Mouse (Mus musculus): ENCODE data around the gene Masp2. TPM values are rescaled to one million over a fixed set of nuclear protein-coding genes. Genes with fewer than 3 reads are reported as not detected.

Gene Masp2
- polyA plus RNA-seq, 1 experiment from 2014 or later = not detected

GRCm38 (mm10) chr4:148662168-148662965 is 60.0 kb downstream of the Masp2 start:
- H3K9me3 ChIP-seq (ENCODE audit: control insufficient read depth) = no peaks in the 10 kb centered on the region
- no peaks in the 10 kb centered on the region for H3K36me3 ChIP-seq (ENCODE audit: control insufficient read depth, insufficient read depth)
- H3K4me3 ChIP-seq (ENCODE audit: low read depth, low read length) = no peak overlapping the region
- H3K4me1 ChIP-seq (replicated peaks; ENCODE audit: control insufficient read depth, insufficient read depth, low read length) = no peaks in the 10 kb centered on the region
- no peaks in the 10 kb centered on the region for H3K27me3 ChIP-seq (replicated peaks; ENCODE audit: control insufficient read depth, insufficient read depth, low read length)
- WGBS = 34% methylated on average over 21 of the region's 21 CpGs
- H3K9ac ChIP-seq (ENCODE audit: low read depth, low read length) = no peak overlapping the region
- 0 out of 2 replicates have a peak, but pooled peaks have one; percentile 39 for ATAC-seq
- peak; percentile 90 for TF ChIP-seq CTCF (IDR thresholded peaks at IDR 0.05; ENCODE audit: low read depth)
- no peak overlapping the region for H3K27ac ChIP-seq (ENCODE audit: low read depth, low read length)
- peak overlapping the region; percentile 37 for H3K4me2 ChIP-seq (replicated peaks; ENCODE audit: low read depth)

- no peak for ATAC-seq
- WGBS = 69% methylated on average over 7 of the region's 7 CpGs
- no peak for TF ChIP-seq CTCF (IDR thresholded peaks at IDR 0.05; ENCODE audit: low read depth)
These were observed 61.0 kb downstream of the Masp2 start for GRCm38 (mm10) chr4:148663326-148663725.

GRCm38 (mm10) chr4:148664021-148664420 is 61.7 kb downstream of the Masp2 start:
- ATAC-seq = no peak
- Histone ChIP-seq H3K4me2 (replicated peaks; ENCODE audit: low read depth) (no peak overlapping the region), H3K4me1 (replicated peaks; ENCODE audit: control insufficient read depth, insufficient read depth, low read length) (no peaks in the 10 kb centered on the region), H3K36me3 (ENCODE audit: control insufficient read depth, insufficient read depth) (no peaks in the 10 kb centered on the region), H3K4me3 (ENCODE audit: low read depth, low read length) (no peak overlapping the region), H3K9ac (ENCODE audit: low read depth, low read length) (no peak overlapping the region), H3K27ac (ENCODE audit: low read depth, low read length) (no peak overlapping the region), H3K27me3 (replicated peaks; ENCODE audit: control insufficient read depth, insufficient read depth, low read length) (no peaks in the 10 kb centered on the region), H3K9me3 (ENCODE audit: control insufficient read depth) (no peaks in the 10 kb centered on the region)
- TF ChIP-seq CTCF (IDR thresholded peaks at IDR 0.05; ENCODE audit: low read depth) = no peak
- WGBS = 44% methylated on average over 6 of the region's 6 CpGs

More at GRCm38 (mm10) chr4:148663326-148663725, 61.0 kb downstream of the Masp2 start:
- Histone ChIP-seq H3K4me3 (ENCODE audit: low read depth, low read length) (no peak overlapping the region), H3K4me1 (replicated peaks; ENCODE audit: control insufficient read depth, insufficient read depth, low read length) (no peaks in the 10 kb centered on the region), H3K9ac (ENCODE audit: low read depth, low read length) (no peak overlapping the region), H3K4me2 (replicated peaks; ENCODE audit: low read depth) (no peak overlapping the region), H3K36me3 (ENCODE audit: control insufficient read depth, insufficient read depth) (no peaks in the 10 kb centered on the region), H3K9me3 (ENCODE audit: control insufficient read depth) (no peaks in the 10 kb centered on the region), H3K27ac (ENCODE audit: low read depth, low read length) (no peak overlapping the region), H3K27me3 (replicated peaks; ENCODE audit: control insufficient read depth, insufficient read depth, low read length) (no peaks in the 10 kb centered on the region)

Other genes starting within 250 kb of the Masp2 start
- 9.4 and 9.9 TPM in 2 replicates for gene Ubiad1, start 157.8 kb upstream of the Masp2 start, polyA plus RNA-seq (2015; fragmentation: Nextera tagmentation; extraction: Ambion mirVana)
- 12.7 and 14.3 TPM in 2 replicates for gene Mtor, start 153.9 kb upstream of the Masp2 start, polyA plus RNA-seq (2015; fragmentation: Nextera tagmentation; extraction: Ambion mirVana)
- 0.44 and 0.59 TPM in 2 replicates for gene Angptl7, start 102.1 kb upstream of the Masp2 start, polyA plus RNA-seq (2015; fragmentation: Nextera tagmentation; extraction: Ambion mirVana)
- gene Exosc10, start 44.1 kb upstream of the Masp2 start, polyA plus RNA-seq (2015; fragmentation: Nextera tagmentation; extraction: Ambion mirVana) = 21.1 and 22.4 TPM in 2 replicates
- gene Srm, start 11.1 kb upstream of the Masp2 start, polyA plus RNA-seq (2015; fragmentation: Nextera tagmentation; extraction: Ambion mirVana) = 49.3 and 50.5 TPM in 2 replicates
- gene Tardbp, start 24.5 kb downstream of the Masp2 start, polyA plus RNA-seq (2015; fragmentation: Nextera tagmentation; extraction: Ambion mirVana) = 113 and 124 TPM in 2 replicates
- not detected in 2 replicates for gene Gm572, start 40.8 kb downstream of the Masp2 start, polyA plus RNA-seq (2015; fragmentation: Nextera tagmentation; extraction: Ambion mirVana)
- 5.6 and 6.6 TPM in 2 replicates for gene Casz1, start 201.9 kb downstream of the Masp2 start, polyA plus RNA-seq (2015; fragmentation: Nextera tagmentation; extraction: Ambion mirVana)

Data from intestine, postnatal 0 days (tissue).